Mouse (Mus musculus) liver, embryonic 15.5 days (tissue): Measurements from ENCODE around the gene Gm20605. TPM values are rescaled to one million over a fixed set of nuclear protein-coding genes. Genes with fewer than 3 reads are reported as not detected.

ENCODE experiments used
- ATAC-seq: fragments of 200-750 bp; cut with Nextera tagmentation; 2 replicates; pipeline ENCODE4 v1.8.0; 2017; ENCODE audit warnings: moderate number of reproducible peaks, mild to moderate bottlenecking, moderate library complexity; ENCODE audit not compliant: insufficient read depth
- H3K27ac ChIP-seq: fragments of 300-500 bp; sonication (generic); replicated peaks from 2 replicates; pipeline ENCODE4 v1.5.1; 2015; ENCODE audit warnings: mild to moderate bottlenecking, inconsistent platforms
- H3K27me3 ChIP-seq: fragments of 300-500 bp; sonication (generic); 2 replicates; pipeline ENCODE4 v1.6.1; 2015; ENCODE audit warnings: mild to moderate bottlenecking, inconsistent platforms
- H3K36me3 ChIP-seq: fragments of 300-500 bp; sonication (generic); replicated peaks from 2 replicates; pipeline ENCODE4 v1.6.1; 2015; ENCODE audit warnings: moderate library complexity, mild to moderate bottlenecking, inconsistent platforms
- H3K4me1 ChIP-seq: fragments of 300-500 bp; sonication (generic); replicated peaks from 2 replicates; pipeline ENCODE4 v1.6.1; 2015; ENCODE audit warnings: inconsistent platforms
- H3K4me2 ChIP-seq: fragments of 300-500 bp; sonication (generic); 2 replicates; pipeline ENCODE4 v1.6.1; 2015; ENCODE audit warnings: moderate library complexity, mild to moderate bottlenecking, inconsistent platforms
- H3K4me3 ChIP-seq: fragments of 300-500 bp; sonication (generic); replicated peaks from 2 replicates; pipeline ENCODE4 v1.5.1; 2015; ENCODE audit warnings: mild to moderate bottlenecking, inconsistent platforms
- H3K9ac ChIP-seq: fragments of 300-500 bp; sonication (generic); 2 replicates; pipeline ENCODE4 v1.6.1; 2015; ENCODE audit warnings: moderate library complexity, mild to moderate bottlenecking, inconsistent platforms
- H3K9me3 ChIP-seq: fragments of 300-500 bp; sonication (generic); replicated peaks from 2 replicates; pipeline ENCODE4 v1.6.1; 2016; ENCODE audit warnings: inconsistent platforms
- WGBS: fragments of 180-500 bp; shearing (Covaris S2); methylation state at CpG from one replicate; pipeline ENCODE4 v1.1.7; 2015; ENCODE audit warnings: mixed read lengths; ENCODE audit not compliant: insufficient replicate concordance; 5-methylcytosine and 5-hydroxymethylcytosine counted together
- polyA plus RNA-seq: library from polyadenylated mRNA; unstranded; fragments of >200 nt; fragmentation: Nextera tagmentation; extraction: Ambion mirVana; gene quantifications from 2 replicates; pipeline ENCODE4 v1.2.1, GENCODE M21; 2015

The Gm20605 gene
- 6.0 and 7.8 TPM in 2 replicates for polyA plus RNA-seq

GRCm38 (mm10) chr5:137628498-137629305 lies at the start of gene Gm20605, which contains the start of the genes Fbxo24 and Lrch4:
Gene Gm20605, plus strand, starts transcription at chr5:137629175.
Gene Fbxo24, minus strand, starts transcription at chr5:137629002.
Gene Lrch4, plus strand, starts transcription at chr5:137629121.
- Histone ChIP-seq H3K4me1 (peaks cover 53% of the 10 kb centered on the region), H3K27me3 (no peaks in the 10 kb centered on the region), H3K4me2 (peak within 1 kb of the TSS; percentile 93), H3K4me3 (peak within 1 kb of the TSS; percentile 96), H3K9me3 (no peaks in the 10 kb centered on the region), H3K36me3 (peaks cover 10% of the 10 kb centered on the region), H3K9ac (peak within 1 kb of the TSS; percentile 87), H3K27ac (peak within 1 kb of the TSS; percentile 97)
- under 1% methylated on average over 46 of the region's 46 CpGs for WGBS
- peak; percentile 92 for ATAC-seq

DNA sequence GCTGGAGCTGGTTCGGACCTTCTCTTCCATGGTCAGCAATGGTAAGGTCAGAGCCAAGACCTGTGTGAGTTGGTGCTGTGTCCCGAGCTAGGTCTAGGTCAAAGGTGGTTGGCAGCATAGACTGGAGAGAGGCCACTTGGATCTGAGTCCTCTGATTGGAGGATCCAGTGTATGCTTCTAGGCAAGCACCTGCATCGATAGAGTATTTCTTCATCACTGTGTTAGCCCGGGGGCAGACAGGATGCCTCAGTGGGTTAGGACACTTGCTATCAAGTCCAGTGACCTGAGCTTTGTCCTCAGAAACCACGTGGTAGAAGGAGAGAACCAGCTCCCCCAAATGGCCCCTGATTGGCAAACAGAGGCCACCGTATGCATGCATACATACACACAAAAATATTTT lies 48.7 kb upstream of the Gm20605 start:
- H3K27ac ChIP-seq: no peak overlapping the region

GRCm38 (mm10) chr5:137582702-137583101 lies 46.3 kb upstream of the Gm20605 start:
- 67% methylated on average over 8 of the region's 8 CpGs for WGBS
- H3K36me3 ChIP-seq: peaks cover 73% of the 10 kb centered on the region
- no peak overlapping the region for H3K9ac ChIP-seq
- no peaks in the 10 kb centered on the region; the same call in 1 of the 2 replicates for H3K27me3 ChIP-seq
- peaks cover 27% of the 10 kb centered on the region for H3K4me1 ChIP-seq
- ATAC-seq: no peak
- H3K9me3 ChIP-seq: no peaks in the 10 kb centered on the region; the same call in 1 of the 2 replicates
- H3K4me2 ChIP-seq: no peak overlapping the region
- no peak overlapping the region for H3K4me3 ChIP-seq
- H3K27ac ChIP-seq: no peak overlapping the region

More for the DNA sequence above, 48.7 kb upstream of the Gm20605 start:
- peak; percentile 45; the same call in 1 of the 2 replicates for ATAC-seq
- no peak overlapping the region for H3K4me3 ChIP-seq
- H3K9me3 ChIP-seq: no peaks in the 10 kb centered on the region
- WGBS: 43% methylated on average over 6 of the region's 6 CpGs
- H3K4me2 ChIP-seq: no peak overlapping the region
- peaks cover 70% of the 10 kb centered on the region for H3K36me3 ChIP-seq
- peaks cover 27% of the 10 kb centered on the region for H3K4me1 ChIP-seq
- H3K9ac ChIP-seq: no peak overlapping the region
- no peaks in the 10 kb centered on the region; the same call in 1 of the 2 replicates for H3K27me3 ChIP-seq

- Histone ChIP-seq H3K9me3 (no peaks in the 10 kb centered on the region; the same call in 1 of the 2 replicates), H3K4me2 (peak overlapping the region; percentile 38), H3K9ac (no peak overlapping the region), H3K36me3 (peaks cover 64% of the 10 kb centered on the region), H3K27ac (no peak overlapping the region), H3K4me3 (peak overlapping the region; percentile 14), H3K4me1 (peaks cover 27% of the 10 kb centered on the region), H3K27me3 (no peaks in the 10 kb centered on the region; the same call in 1 of the 2 replicates)
- ATAC-seq: no peak
- 45% methylated on average over 27 of the region's 27 CpGs for WGBS
Measured at GRCm38 (mm10) chr5:137583670-137584169, 45.3 kb upstream of the Gm20605 start.

GRCm38 (mm10) chr5:137584976-137585375 lies 44.0 kb upstream of the Gm20605 start:
- Histone ChIP-seq H3K9ac (no peak overlapping the region), H3K36me3 (peaks cover 53% of the 10 kb centered on the region), H3K4me1 (peaks cover 21% of the 10 kb centered on the region), H3K4me3 (no peak overlapping the region), H3K4me2 (no peak overlapping the region), H3K27me3 (no peaks in the 10 kb centered on the region; the same call in 1 of the 2 replicates), H3K27ac (no peak overlapping the region), H3K9me3 (no peaks in the 10 kb centered on the region; the same call in 1 of the 2 replicates)
- no peak for ATAC-seq
- WGBS: 24% methylated on average over 8 of the region's 8 CpGs

- Histone ChIP-seq H3K27me3 (no peaks in the 10 kb centered on the region), H3K9me3 (no peaks in the 10 kb centered on the region; the same call in 1 of the 2 replicates), H3K4me2 (no peak overlapping the region), H3K9ac (no peak overlapping the region), H3K4me3 (no peak overlapping the region), H3K36me3 (peaks cover 19% of the 10 kb centered on the region), H3K4me1 (no peaks in the 10 kb centered on the region), H3K27ac (no peak overlapping the region)
- 70% methylated on average over 5 of the region's 5 CpGs for WGBS
- ATAC-seq: no peak
Measured at GRCm38 (mm10) chr5:137590507-137590906, 38.5 kb upstream of the Gm20605 start.

- Histone ChIP-seq H3K36me3 (peaks cover 5% of the 10 kb centered on the region; the same call in 1 of the 2 replicates), H3K27ac (0 out of 2 replicates have a peak overlapping the region, but pooled peaks have one; percentile 29), H3K4me2 (no peak overlapping the region), H3K4me3 (no peak overlapping the region), H3K9ac (no peak overlapping the region), H3K9me3 (no peaks in the 10 kb centered on the region), H3K4me1 (peaks cover 43% of the 10 kb centered on the region), H3K27me3 (no peaks in the 10 kb centered on the region)
- 83% methylated on average over 7 of the region's 7 CpGs for WGBS
- no peak for ATAC-seq
Measured at GRCm38 (mm10) chr5:137595921-137596320, 33.1 kb upstream of the Gm20605 start.

DNA sequence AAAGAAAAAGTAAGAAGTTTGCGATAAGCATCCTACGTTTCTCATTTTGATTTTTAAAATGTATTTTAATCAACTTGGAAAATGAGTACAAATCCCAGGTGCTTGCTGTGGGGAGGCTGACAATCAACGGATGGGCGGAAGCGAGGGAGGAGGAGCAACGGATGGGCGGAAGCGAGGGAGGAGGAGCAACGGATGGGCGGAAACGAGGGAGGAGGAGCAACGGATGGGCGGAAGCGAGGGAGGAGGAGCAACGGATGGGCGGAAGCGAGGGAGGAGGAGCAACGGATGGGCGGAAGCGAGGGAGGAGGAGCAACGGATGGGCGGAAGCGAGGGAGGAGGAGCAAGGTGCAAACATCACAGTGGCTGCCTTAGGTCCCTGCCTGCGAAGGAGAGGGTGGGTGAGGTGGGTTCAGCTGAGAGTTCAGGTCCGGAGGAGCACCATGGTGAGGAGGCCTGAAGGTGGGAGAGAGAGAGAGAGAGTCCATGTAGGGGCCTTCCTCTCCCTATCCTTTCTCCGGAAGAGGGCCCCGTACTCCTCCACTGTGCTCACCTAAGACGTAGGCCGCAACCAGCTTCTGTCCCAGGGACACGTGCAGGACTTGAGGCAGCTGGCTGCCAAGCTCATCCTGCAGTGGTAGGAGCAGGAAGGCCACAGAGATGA lies 32.2 kb upstream of the Gm20605 start:
- 26% methylated on average over 30 of the region's 30 CpGs for WGBS
- peaks cover 5% of the 10 kb centered on the region; the same call in 1 of the 2 replicates for H3K36me3 ChIP-seq
- H3K9me3 ChIP-seq: no peaks in the 10 kb centered on the region
- H3K4me3 ChIP-seq: peak overlapping the region; percentile 29
- H3K27me3 ChIP-seq: no peaks in the 10 kb centered on the region
- no peak for ATAC-seq
- H3K9ac ChIP-seq: no peak overlapping the region
- peak overlapping the region; percentile 65 for H3K27ac ChIP-seq
- H3K4me1 ChIP-seq: peaks cover 43% of the 10 kb centered on the region
- peak overlapping the region; percentile 56 for H3K4me2 ChIP-seq

GRCm38 (mm10) chr5:137597625-137598024 lies 31.4 kb upstream of the Gm20605 start:
- Histone ChIP-seq H3K4me3 (no peak overlapping the region), H3K36me3 (peaks cover 5% of the 10 kb centered on the region; the same call in 1 of the 2 replicates), H3K9ac (no peak overlapping the region), H3K27me3 (no peaks in the 10 kb centered on the region), H3K27ac (peak overlapping the region; percentile 65), H3K4me1 (peaks cover 49% of the 10 kb centered on the region), H3K4me2 (no peak overlapping the region), H3K9me3 (no peaks in the 10 kb centered on the region)
- 69% methylated on average over 6 of the region's 6 CpGs for WGBS
- no peak for ATAC-seq

DNA sequence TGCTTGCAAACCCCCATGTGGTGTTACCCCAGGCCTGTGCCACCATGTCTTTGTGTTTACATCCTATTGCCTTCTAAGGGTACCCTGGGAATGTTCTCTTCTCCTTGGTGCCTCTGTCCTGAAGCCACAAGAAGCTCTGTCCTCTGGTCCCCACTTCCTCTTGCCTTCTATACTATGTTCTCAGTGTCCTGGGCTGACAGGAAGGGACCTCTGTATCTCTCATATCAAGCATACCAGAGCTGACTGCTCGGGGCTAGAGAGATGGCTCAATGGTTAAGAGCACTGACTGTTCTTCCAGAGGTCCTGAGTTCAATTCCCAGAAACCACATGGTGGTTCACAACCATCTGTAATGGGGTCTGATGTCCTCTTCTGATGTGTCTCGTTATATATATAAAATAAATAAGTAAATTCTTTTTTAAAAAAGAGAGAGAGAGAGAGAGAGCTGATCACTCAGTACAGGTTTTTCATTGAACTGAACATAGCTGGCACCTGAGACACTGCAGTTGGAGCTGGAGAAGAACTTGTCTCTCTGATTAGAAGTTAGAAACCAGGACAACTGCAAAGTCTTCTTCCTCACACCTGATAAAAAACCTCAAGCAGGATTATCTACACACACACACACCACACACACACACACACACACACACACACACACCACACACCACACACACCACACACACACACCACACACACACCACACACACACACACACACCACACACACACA lies 30.7 kb upstream of the Gm20605 start:
- ATAC-seq: no peak
- no peaks in the 10 kb centered on the region for H3K27me3 ChIP-seq
- peaks cover 5% of the 10 kb centered on the region; the same call in 1 of the 2 replicates for H3K36me3 ChIP-seq
- no peak overlapping the region for H3K4me3 ChIP-seq
- H3K4me1 ChIP-seq: peaks cover 55% of the 10 kb centered on the region
- 30% methylated on average over 2 of the region's 2 CpGs for WGBS
- no peak overlapping the region for H3K4me2 ChIP-seq
- peak overlapping the region; percentile 65 for H3K27ac ChIP-seq
- no peak overlapping the region for H3K9ac ChIP-seq
- H3K9me3 ChIP-seq: no peaks in the 10 kb centered on the region
